Mouse (Mus musculus) urinary bladder, postnatal 36 days (tissue): Measurements from ENCODE around the gene Atp2b2.

Experiments
- DNase-seq, 2 experiments: peaks; one replicate each; pipeline ENCODE4 v3.0.0; 2022; ENCODE audit warnings: low spot score in 2 of 2, mixed read lengths in 1 of 2

Gene Atp2b2

DNA sequence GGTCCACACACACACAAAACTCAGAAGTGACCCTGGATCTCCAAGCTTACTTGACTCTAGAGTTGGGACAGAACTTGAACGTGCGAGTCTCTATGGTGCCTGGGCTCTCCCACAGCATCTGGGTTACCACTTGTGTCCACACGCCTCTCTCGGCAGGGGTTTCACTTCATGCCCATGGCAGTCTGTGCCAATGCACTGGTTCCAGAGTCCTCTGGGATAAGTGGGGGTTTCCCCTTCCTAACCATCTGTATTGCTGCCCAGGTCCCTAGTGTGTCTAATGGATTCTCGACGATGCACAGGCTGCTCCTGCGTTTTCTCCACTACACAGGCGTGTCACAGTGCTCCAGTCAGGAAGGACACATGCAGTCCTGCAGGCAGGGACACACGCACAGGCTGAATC lies 184.1 kb downstream of the Atp2b2 start:
- DNase-seq: no peak

DNA sequence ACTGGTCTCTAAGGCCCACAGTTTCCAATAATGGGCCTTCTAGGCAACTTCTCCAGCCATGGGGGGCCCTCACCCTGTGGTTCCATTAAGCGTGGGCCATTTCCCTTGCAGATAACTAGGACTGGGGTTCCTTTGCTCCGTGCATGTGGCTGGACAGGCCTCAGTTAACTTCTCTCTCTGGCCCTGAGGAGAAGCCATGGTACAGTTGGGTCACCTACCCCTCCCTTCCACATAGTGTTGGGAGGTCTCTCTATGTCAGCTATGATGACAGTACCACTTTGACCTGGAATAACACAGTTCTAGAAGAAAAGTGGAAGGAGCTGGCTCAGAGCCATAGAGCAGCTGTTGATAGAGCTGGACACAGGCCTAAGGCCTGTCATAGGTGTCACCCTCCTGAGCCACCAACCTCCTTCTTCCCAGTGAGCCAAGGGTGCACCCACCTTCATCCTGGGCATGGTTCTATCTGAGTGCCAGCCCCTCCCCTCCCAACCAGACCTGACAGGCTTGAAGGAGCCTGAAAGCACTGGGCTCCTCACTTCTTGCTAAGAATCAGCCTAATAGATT lies 185.0 kb downstream of the Atp2b2 start:
- no peak for DNase-seq

DNA sequence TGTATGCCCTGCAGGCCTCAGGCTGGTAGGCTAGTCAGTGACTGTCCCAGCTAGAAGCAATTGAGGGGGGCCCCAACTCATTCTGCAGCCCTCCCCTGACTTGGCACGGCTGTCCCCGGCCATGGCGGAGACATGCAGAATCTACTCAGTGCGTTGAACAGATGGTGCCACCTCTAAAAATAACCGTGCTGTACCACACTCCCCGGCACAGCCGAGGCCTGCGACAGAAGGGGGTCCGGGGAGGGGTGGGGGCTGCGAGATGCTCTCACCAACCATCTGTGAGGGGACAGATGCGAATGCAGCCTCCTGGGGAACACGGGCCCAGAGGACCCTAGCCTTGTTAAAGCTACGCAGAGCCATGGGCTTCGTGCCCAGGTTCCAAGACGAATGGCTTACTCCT lies 185.6 kb downstream of the Atp2b2 start:
- no peak for DNase-seq

DNA sequence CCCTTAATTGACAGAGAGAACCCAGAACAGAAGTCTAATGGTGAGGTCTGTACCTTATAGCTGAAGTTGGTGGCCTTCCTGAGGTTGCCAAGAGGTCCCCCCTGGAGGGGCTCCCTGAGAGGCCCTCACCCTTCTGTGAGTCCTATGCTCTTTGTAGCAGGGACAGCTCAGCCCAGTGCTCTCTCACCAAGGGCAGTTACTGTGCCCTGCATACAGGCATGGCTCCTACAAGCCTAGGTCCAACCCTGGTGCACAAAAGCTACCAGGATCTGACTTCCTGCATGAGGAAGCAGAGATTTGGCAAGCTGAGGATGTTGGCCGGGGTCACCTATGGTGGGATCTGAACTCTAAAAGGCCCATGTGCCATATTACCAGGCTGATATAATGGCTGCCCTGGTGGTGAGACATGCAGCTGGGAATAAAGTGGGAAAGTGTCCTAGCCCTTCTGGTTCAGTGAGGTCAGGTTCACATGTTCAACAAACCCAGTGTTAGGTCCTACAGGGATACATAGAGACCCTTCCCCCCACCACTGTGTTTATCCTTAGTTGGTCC lies 186.2 kb downstream of the Atp2b2 start:
- no peak for DNase-seq

DNA sequence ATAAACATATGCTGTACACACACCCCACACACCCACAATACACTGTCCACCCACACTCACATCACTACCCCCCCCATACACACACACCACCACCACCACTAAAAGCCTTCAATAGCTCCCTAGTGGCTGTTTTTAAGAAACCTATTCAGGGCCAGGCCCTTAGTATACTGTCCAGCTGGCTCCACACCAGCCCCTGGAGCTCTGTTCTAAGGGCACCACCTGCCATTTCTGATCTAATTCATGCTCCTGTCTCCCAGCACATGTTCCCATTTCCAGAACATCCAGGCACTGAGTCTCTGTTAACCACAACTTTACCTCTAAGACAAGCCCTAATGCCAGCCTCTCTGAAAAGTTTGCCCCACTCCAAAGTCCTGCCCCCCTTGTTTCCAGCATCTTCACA lies 186.8 kb downstream of the Atp2b2 start:
- DNase-seq: no peak

DNA sequence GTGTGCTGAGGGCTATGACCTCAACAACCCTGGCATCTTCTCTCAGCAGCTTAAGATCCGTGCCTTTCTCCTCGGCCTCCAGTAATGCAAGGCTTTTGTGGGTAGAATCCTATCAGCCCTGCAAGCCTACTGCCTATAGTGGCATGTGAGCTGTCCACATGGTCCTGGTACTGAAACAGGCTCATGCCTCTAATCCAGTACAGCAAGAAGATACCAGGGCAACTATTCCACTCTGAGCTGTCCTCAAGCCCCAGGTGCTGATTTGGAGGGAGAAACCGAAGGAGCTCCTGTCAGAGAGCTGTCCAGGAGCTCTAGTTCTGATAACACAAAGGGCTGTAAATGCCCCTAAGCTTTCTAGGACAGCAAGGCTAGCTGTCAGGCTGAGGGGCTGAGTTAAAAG lies 190.1 kb downstream of the Atp2b2 start:
- DNase-seq: peak; percentile 23 to 52

DNA sequence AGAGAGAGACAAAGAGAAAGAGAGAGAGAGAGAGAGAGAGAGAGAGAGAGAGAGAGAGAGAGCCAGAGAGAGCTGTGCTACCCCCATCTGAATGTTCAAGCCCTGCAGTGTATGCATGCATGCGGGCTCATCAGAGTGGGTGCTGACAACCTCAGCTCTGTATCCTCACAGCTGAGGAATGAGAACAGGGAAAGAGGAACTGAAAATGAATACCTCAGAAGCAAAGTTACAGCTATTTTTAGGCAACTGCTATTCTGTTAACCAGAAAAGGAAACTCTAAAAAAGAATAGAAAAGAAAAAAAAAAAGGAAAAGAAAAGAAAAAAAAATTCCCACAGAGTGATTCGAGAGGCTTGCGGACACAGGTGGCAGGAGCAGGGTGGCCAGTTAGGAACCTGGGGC lies 192.6 kb downstream of the Atp2b2 start:
- DNase-seq: no peak

DNA sequence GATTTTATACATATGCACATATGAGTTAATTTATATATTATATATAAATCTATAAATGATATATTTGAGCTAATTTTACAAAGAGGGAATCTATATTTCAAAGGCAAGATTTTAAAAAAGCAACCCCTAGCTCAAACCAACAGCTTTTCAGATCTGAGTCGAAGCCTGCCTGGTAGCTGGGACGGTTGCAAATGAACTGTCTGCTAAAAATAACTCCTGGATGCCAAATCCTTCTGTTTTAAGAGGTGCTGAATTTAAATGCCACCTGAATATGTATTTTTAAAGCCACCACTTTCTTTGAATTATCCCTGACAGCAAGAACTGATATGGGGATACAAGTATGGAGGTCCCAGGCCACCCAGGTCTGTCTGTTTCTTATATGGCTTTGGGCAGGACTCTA lies 193.8 kb downstream of the Atp2b2 start:
- no peak for DNase-seq

DNA sequence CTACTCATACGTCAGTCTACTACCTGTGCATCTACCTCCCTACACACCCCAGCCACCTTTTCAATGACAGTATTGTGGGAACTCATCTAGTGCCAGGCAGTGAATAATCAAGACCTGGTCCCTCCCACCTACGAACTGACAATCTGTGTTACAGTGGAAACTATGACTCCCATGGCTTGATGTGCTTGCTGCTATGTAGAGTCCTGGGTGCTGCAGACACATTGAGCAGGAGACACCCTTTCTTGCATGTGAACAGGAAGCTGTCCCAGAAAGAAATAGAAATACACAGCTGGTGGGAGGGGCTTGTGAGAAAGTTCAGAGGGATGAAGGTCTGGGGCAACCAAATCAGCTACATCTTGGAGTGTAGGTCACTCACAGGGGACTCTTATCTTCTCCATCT lies 195.3 kb downstream of the Atp2b2 start:
- DNase-seq: no peak

DNA sequence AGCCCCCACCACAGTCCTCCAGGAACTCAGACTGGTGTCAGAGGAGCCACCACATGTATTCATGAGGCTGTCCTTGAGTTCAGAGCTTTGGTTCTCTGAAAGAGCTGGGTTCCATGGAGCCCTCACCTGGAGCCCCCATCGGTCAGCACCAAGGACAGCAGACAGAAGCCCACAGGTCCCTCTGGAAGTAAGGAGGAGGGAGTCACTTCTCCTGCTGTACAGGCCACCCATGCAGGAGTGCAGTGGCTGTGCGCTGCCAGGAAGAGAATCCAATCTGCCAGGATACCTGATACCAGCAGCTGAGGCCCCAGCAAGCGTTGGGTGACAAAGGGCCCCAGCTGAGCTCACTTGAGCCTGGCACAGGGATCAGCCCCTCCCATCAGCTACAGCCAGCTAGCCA lies 199.2 kb downstream of the Atp2b2 start:
- DNase-seq: no peak

DNA sequence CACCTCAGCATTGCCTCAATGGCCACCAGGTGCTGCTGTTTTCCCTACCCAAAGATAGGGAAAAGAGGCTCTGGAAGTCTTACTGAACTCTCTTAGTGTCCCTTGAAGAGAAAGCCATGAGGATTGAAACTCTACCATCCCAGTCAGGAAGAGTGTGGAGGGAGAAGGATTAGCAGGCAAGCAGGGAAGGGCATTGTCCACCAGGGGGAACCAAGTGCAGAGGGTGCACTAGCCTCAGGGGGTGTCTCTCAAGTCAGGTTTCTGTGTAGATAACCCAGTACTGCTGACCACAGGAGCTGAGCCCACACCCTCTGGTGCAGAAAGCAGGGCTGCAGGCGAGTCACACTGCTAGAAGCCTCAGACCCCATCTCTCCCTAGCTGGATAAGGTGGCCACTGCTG lies 203.9 kb downstream of the Atp2b2 start:
- DNase-seq: no peak

DNA sequence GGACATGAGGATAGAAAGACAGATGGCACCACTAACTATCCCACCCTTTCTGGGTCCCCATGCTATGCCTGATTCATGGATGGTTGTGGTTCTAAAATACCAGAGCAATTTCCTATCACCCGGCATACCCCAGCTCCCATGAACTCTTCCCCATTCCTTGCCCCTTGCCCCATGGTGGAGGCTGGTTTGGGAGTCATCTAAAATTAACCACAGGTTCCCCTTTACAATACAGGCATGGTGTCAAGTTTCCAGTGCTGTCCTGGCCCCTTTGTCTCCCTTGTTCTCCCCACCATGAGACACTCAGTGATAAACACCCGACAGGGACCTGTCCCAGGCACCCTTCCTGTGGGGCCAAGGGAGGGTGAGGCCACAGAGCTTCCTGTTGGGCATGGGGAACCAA lies 204.7 kb downstream of the Atp2b2 start:
- no peak for DNase-seq

DNA sequence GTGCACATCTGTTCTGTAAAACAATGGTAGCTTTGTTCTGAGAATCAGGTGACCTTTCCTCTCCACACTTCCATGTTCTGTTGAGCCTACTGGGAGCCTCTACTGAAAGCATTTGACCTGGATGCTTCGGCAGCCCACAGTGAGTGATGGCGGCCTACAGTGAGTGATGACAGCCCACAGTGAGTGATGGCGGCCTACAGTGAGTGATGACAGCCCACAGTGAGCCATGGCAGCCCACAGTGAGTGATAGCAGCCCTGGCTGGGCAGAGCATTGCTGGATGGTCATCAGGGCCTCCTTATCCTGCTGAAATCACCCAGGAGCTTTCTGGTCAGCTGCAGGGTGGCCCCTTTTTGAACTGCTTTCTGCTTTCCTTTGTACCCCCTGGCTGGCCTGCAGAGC lies 205.9 kb downstream of the Atp2b2 start:
- DNase-seq: no peak

DNA sequence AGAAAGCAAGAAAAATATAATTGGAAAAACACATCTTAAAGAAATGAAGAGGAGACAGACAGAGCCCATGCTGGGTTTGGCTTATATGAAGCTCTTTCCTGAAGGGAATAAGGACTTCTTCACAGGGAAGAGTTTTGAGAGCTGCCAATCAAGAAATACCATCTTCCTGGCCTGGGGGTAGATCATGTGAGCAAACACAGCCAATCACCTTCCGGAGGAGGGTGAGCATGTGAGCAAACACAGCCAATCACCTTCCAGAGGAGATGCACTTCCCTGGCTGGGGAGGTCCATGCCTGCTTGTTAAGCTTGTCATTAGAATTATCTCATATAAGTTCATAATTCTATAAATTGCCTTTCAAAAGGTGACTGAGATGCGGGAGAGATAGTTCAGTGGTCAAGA lies 211.9 kb downstream of the Atp2b2 start:
- no peak for DNase-seq

DNA sequence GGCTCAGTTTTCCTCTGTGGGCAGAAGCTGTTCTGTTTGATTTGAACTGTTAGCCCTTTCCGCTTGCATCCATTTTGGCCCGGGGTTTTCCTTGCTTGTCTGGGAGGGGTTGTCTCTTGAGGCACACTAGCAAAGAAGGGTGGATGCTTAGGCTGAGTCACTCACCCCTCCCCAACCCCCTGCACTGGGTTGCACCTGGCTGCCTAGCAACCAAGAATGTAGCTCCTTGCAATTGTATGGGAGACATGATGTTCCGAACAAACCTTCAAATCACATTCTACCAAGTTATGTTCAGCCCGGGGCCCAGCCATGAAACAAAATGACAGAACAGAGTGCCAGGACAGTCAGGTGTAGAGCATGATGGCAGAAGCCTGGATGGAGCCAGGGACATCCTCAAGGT lies 215.1 kb downstream of the Atp2b2 start:
- DNase-seq: no peak

DNA sequence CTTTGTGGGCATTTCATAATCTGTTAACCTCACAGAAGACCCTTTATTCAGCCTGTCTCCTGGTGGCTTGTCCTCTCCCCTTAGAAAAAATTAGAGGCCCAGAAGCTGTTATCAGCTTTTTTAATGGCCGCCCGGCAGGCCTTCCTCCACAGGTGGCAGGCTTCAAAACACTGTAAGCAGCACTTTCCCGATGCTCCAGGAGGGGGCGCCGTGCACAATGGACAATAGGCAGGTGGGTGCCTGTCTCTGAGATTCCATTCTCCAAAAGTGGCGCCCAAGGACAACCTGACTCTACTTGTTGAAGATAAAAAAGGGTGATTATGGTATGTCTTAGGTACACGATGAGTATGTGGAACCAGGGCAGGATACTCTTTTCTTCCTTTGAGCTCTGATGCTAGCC lies 220.0 kb downstream of the Atp2b2 start:
- DNase-seq: no peak

DNA sequence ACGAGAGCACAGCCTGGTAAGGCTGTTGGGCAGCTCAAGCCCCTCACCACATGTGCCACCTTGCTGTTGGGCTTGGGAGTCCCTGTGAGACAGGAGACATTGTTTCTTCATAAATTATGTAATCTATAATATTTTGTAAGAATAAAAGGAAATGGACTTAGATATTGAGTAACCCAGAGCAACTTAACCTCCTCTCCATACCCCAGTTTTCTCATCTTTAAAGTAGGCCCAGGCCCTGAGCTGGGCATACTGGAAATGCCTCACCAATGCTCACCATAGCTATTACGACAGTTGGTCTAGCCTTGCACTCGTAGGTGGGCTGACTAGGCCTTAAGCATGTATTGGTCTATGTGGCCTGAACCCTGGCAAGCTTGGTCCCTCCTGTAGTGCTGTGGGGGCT lies 225.7 kb downstream of the Atp2b2 start:
- DNase-seq: no peak

DNA sequence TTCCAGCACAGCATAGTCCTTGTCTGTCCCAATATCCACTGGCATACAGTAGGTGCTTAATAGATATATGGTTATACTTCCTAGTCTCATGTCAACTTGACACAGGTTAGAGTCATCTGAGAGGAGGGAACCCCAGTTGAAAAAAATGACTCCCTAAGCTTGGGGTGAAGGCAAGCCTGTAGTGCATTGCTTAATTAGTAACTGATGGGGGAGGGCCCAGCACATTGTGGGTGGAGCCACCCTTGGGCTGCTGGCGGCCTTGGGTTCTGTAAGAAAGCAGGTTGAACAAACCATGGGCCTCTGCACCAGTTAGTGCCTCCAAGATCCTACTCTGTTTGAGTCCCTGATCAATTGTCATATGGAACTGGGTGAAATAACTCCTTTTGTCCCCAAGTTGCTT lies 231.0 kb downstream of the Atp2b2 start:
- no peak for DNase-seq

DNA sequence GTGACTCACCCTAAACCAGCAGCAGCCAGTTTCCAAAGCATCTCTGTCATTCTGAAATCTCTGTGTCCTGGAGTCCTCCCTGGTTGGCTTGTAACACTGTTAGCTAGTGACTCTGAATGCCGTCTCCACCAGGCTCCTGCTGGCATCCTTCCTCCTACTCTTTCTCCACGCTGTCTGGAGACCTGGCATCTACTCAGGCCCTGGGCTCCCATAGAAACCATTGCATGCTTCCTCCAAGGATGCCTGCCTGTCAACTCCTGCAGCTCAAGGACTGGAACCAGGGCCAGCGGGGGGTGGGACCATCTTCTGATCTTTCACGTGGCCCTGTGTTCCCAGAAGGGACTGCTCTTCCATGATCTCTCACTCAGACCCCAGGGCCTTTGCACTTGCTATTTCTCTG lies 231.7 kb downstream of the Atp2b2 start:
- no peak for DNase-seq

DNA sequence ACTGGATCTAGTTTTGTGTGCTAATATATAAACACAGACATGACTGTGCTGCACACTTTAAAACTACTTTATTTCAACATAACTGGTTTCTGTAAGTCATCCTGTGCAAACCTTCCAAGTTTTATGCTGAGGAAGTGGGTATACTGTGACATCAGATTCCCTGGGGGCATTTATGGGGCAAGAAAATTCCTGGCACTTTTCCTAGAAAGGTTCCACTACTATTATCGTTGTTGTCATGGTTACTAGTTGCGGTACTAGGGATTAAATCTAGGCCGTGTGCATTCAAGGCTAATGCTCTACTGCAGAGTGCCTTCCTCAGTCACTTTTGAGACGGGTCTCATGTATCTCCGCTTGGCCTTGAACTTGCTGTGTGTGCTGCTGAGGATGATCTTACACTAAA lies 236.2 kb downstream of the Atp2b2 start:
- DNase-seq: no peak

DNA sequence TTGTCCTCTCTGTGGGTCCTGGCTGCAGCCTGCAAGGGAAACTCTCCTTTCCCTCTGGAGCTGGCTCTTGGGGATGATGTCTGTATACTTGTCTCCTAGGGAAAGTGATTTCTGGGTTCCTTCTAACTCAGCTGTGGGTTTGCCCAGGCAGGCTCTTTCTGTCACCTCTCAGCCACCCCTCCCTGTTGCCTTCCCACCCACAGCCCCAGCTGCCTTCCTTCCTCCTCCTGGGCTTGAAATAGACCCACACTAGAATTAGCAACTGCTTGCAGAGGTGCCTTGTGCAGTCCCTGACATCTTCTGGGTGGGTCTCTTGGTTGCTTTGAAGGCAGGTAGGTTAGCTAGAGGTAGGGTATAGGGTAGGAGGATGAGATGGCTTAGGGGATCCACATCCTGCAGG lies 241.2 kb downstream of the Atp2b2 start:
- no peak for DNase-seq

DNA sequence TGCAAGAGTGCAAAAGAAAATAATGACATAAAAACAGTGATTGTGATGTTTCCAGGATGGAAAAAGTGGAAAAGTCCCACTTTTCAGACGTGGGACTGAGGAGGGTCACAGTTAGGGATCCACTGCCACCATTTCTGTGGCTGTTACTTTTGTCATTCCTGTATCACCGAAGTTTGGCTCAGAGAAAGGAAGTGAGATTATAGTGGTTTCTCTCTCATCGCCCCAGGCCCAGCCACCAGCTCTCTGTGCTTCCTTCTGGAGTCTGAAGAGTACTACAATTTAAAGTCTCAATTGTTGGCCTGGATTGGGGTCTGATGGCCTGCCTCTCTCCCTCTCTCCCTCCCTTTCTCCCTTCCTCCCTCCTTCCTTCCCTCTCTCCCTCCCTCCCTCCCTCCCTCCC lies 242.5 kb downstream of the Atp2b2 start:
- DNase-seq: no peak

DNA sequence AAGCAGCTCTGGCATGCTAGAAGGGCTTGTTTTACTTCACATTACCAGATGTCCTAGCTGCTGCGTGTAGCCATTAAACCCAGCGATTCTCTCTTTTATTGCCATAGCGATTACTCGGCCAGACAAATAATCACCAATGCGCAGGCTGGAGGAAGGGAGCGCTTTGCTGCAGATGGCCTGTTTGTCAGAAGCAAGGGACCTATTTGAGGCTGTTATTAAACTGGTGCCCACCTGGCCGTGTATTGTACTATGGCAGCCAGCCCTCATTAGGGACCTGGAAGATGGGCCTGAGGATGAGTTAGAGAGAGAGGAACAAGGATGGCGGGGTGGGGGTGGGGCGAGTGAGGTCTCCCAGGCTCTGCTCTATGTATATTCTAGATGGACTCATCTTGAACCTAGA lies 243.1 kb downstream of the Atp2b2 start:
- no peak for DNase-seq

DNA sequence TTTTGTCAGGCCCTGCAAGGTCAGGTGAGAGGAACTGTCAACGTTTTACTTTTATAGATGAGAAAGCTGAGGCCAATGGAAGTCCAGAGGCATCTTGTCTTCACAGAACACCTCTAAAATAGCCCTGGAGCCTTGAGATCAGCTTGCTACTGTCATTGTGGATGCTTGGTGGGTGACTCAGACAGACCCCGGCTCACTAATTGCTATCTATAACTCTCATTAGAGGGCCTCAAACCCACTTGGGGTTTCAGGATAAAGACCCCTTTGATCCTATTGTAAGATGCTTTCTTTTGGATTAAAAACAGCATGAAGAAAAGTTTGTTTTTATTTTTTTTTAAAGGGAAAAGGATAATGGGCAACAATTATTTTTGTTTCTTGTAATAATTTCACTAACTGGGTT lies 243.5 kb downstream of the Atp2b2 start:
- DNase-seq: no peak
